Mouse (Mus musculus) limb, embryonic 11.5 days (tissue): ENCODE results near the gene Olfr65. TPM values are rescaled to one million over a fixed set of nuclear protein-coding genes. Genes with fewer than 3 reads are reported as not detected.

Source experiments
- ATAC-seq: fragments of 200-750 bp; cut with Nextera tagmentation; 2 replicates; pipeline ENCODE4 v1.8.0; 2017; ENCODE audit warnings: low read depth; ENCODE audit not compliant: insufficient number of reproducible peaks, low FRiP score, low TSS enrichment
- DNase-seq: peaks from one replicate; pipeline ENCODE4 v3.0.0-alpha.2; 2015; ENCODE audit warnings: low spot score
- H3K27ac ChIP-seq: fragments of 300-500 bp; sonication (generic); replicated peaks from 2 replicates; pipeline ENCODE4 v1.5.1; 2014; ENCODE audit warnings: low read depth, mild to moderate bottlenecking, low read length
- H3K27me3 ChIP-seq: fragments of 300-500 bp; sonication (generic); 2 replicates; pipeline ENCODE4 v1.6.1; 2014; ENCODE audit warnings: mild to moderate bottlenecking, low read length, mixed read lengths; ENCODE audit not compliant: control insufficient read depth, insufficient read depth
- H3K36me3 ChIP-seq: fragments of 300-500 bp; sonication (generic); 2 replicates; pipeline ENCODE4 v1.6.1; 2014; ENCODE audit warnings: mild to moderate bottlenecking, low read length, moderate library complexity, mixed read lengths; ENCODE audit not compliant: control insufficient read depth, insufficient read depth
- H3K4me1 ChIP-seq: fragments of 300-500 bp; sonication (generic); 2 replicates; pipeline ENCODE4 v1.6.1; 2014; ENCODE audit warnings: low read length, mixed read lengths; ENCODE audit not compliant: control insufficient read depth, insufficient read depth
- H3K4me2 ChIP-seq: fragments of 300-500 bp; sonication (generic); 2 replicates; pipeline ENCODE4 v1.6.1; 2014; ENCODE audit warnings: low read depth, mild to moderate bottlenecking, moderate library complexity; ENCODE audit not compliant: severe bottlenecking
- H3K4me3 ChIP-seq: fragments of 300-500 bp; sonication (generic); 2 replicates; pipeline ENCODE4 v1.5.1; 2014; ENCODE audit warnings: low read depth, low read length
- H3K9ac ChIP-seq: fragments of 300-500 bp; sonication (generic); 2 replicates; pipeline ENCODE4 v1.6.1; 2014; ENCODE audit warnings: mild to moderate bottlenecking, low read length
- H3K9me3 ChIP-seq: fragments of 300-500 bp; sonication (generic); 2 replicates; pipeline ENCODE4 v1.6.1; 2016; ENCODE audit warnings: low read length; ENCODE audit not compliant: control insufficient read depth
- WGBS: fragments of 180-500 bp; shearing (Covaris S2); extraction: QIAGEN DNeasy Blood & Tissue Kit; methylation state at CpG from one replicate; pipeline ENCODE4 v1.1.7; 2014; 5-methylcytosine and 5-hydroxymethylcytosine counted together
- polyA plus RNA-seq: library from polyadenylated mRNA; unstranded; fragments of >200 nt; fragmentation: Nextera tagmentation; extraction: Ambion mirVana; gene quantifications from 2 replicates; pipeline ENCODE4 v1.2.1, GENCODE M21; 2014

Olfr65 gene
- polyA plus RNA-seq = not detected in 2 replicates

DNA sequence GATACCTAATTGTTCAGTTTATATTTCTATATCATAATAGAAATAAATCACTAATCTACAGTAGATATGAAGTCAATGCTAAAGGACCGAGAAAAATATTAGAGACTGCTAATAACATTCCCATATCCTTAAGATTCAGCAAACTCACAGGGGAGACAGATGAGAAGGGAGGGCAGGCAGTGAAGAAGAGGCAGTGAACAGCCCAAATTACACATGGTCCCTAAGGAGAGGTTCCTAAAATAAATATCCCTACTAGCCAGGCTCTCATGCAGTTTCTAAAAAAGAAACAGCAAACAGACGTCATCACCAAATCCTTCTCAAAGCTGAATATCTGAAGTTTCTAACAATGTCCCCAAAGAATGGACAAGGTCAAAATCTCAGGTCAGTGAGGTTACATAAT lies at the start of gene Olfr65:
Gene Olfr65 (plus strand): TSS at position 301 of the 400 bp plus-strand sequence.
- no peak for ATAC-seq
- H3K27me3 ChIP-seq = no peaks in the 10 kb centered on the region
- H3K4me2 ChIP-seq = no peak within 1 kb of the TSS
- no peaks in the 10 kb centered on the region for H3K9me3 ChIP-seq
- 87% methylated on average over 2 of the region's 2 CpGs for WGBS
- no peak within 1 kb of the TSS for H3K27ac ChIP-seq
- no peak within 1 kb of the TSS for H3K4me3 ChIP-seq
- DNase-seq = no peak
- H3K36me3 ChIP-seq = no peaks in the 10 kb centered on the region
- no peak within 1 kb of the TSS for H3K9ac ChIP-seq
- H3K4me1 ChIP-seq = no peaks in the 10 kb centered on the region

DNA sequence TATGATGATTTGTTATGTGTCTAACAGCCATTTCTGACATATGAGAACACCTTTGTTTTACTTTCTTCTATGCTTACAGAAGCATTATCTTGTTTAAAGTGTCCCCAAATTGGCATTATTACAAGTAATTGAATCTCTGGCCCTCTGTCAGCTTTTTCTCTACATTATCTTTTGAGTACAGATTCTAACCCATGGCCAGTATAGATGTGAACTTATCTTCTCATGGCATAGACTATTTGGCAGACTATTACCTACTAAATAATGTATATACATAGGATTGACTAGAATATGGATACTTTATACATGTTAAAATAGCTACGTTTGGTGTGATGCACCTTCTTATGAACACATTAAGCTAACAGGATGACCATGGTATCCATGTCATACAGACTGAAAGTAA lies 48.6 kb upstream of the Olfr65 start:
- Histone ChIP-seq H3K27me3 (no peaks in the 10 kb centered on the region), H3K4me3 (no peak overlapping the region), H3K27ac (no peak overlapping the region), H3K4me1 (no peaks in the 10 kb centered on the region), H3K4me2 (no peak overlapping the region), H3K9me3 (no peaks in the 10 kb centered on the region), H3K36me3 (no peaks in the 10 kb centered on the region), H3K9ac (no peak overlapping the region)
- ATAC-seq (no peak), DNase-seq (no peak)
- WGBS = 79% methylated on average over 1 of the region's 1 CpGs

DNA sequence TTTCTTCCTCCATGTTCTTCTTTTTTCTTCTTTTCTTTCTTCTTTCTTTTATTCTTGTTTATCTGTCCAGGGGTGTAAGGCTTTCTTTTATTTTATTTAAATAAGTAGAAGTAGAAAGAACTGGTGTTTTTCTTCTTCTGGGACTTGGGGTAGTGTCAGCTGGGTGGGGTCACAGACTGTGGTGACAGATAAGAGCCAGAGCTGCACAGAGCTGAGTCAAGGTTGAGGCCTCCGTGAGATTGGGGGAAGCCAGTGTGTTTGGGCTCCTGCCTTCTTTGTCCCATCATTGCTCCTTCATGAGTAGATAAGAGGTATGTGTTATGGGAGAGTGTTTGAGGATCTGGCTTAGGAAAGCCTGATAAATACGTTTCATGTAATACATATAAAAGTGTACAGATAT lies 44.2 kb upstream of the Olfr65 start:
- no peak for DNase-seq
- WGBS = 73% methylated on average over 2 of the region's 2 CpGs
- H3K4me2 ChIP-seq = no peak overlapping the region
- no peaks in the 10 kb centered on the region for H3K9me3 ChIP-seq
- H3K27me3 ChIP-seq = no peaks in the 10 kb centered on the region
- H3K4me3 ChIP-seq = no peak overlapping the region
- H3K9ac ChIP-seq = no peak overlapping the region
- no peaks in the 10 kb centered on the region for H3K4me1 ChIP-seq
- H3K27ac ChIP-seq = no peak overlapping the region
- no peaks in the 10 kb centered on the region for H3K36me3 ChIP-seq
- ATAC-seq = no peak

GRCm38 (mm10) chr7:103860855-103861254 lies 42.4 kb upstream of the Olfr65 start:
- Histone ChIP-seq H3K36me3 (no peaks in the 10 kb centered on the region), H3K4me1 (no peaks in the 10 kb centered on the region), H3K9ac (no peak overlapping the region), H3K27me3 (no peaks in the 10 kb centered on the region), H3K4me2 (no peak overlapping the region), H3K9me3 (no peaks in the 10 kb centered on the region), H3K4me3 (no peak overlapping the region), H3K27ac (no peak overlapping the region)
- WGBS = 59% methylated on average over 1 of the region's 1 CpGs
- DNase-seq (peak; percentile 30), ATAC-seq (no peak)

- H3K4me2 ChIP-seq = no peak overlapping the region
- no peak overlapping the region for H3K27ac ChIP-seq
- DNase-seq (no peak), ATAC-seq (no peak)
- H3K9ac ChIP-seq = no peak overlapping the region
- 92% methylated on average over 3 of the region's 3 CpGs for WGBS
- no peaks in the 10 kb centered on the region for H3K27me3 ChIP-seq
- no peak overlapping the region for H3K4me3 ChIP-seq
- no peaks in the 10 kb centered on the region for H3K36me3 ChIP-seq
- no peaks in the 10 kb centered on the region for H3K9me3 ChIP-seq
- H3K4me1 ChIP-seq = no peaks in the 10 kb centered on the region
These were observed 41.8 kb upstream of the Olfr65 start for GRCm38 (mm10) chr7:103861531-103861930.

DNA sequence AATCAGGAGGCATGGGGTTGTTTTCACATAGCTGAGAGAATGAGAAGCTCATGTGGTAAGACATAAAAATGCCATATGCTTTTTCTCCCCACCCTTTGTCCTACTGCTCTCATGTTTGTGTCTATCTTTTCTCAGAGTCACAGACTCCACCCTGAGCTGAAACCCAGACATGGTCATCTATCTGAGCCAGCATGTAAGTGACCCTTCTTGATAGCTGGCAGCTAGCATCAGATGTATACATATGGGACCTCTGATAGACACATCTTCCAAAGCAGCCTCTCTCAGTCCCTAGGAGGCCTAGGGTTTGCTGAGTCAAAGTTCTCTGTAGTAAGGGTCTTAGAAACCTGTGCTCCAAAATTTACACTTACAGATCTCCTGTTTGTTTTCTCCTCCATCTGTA lies 37.6 kb upstream of the Olfr65 start:
- H3K9me3 ChIP-seq = no peaks in the 10 kb centered on the region
- no peak overlapping the region for H3K4me2 ChIP-seq
- no peaks in the 10 kb centered on the region for H3K36me3 ChIP-seq
- DNase-seq = no peak
- no peaks in the 10 kb centered on the region for H3K27me3 ChIP-seq
- no peak overlapping the region for H3K9ac ChIP-seq
- no peaks in the 10 kb centered on the region for H3K4me1 ChIP-seq
- no peak overlapping the region for H3K27ac ChIP-seq
- H3K4me3 ChIP-seq = no peak overlapping the region
- no peak for ATAC-seq

GRCm38 (mm10) chr7:103870667-103871066 lies 32.6 kb upstream of the Olfr65 start:
- H3K4me1 ChIP-seq = no peaks in the 10 kb centered on the region
- H3K36me3 ChIP-seq = no peaks in the 10 kb centered on the region
- H3K27ac ChIP-seq = no peak overlapping the region
- ATAC-seq (0 out of 2 replicates have a peak, but pooled peaks have one; percentile 31), DNase-seq (no peak)
- no peaks in the 10 kb centered on the region for H3K9me3 ChIP-seq
- no peak overlapping the region for H3K4me2 ChIP-seq
- H3K9ac ChIP-seq = no peak overlapping the region
- no peaks in the 10 kb centered on the region for H3K27me3 ChIP-seq
- no peak overlapping the region for H3K4me3 ChIP-seq

DNA sequence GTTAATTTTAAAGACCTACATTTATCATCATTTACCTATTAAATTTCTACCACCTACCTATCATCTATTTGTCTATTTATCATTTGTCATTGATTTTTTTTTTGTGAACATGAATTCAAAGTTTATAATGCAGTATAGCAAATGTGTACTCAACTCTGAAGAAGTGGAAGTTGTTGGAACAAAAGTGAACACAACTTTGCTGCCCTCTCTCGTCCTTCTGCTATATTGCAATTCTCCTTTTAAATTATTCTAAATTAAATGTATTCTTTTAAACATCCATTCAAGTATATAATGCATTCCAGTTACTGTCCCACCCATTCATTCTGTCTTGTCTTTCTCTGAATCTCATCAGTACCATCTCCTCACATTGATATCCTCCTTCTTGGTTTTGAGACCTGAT lies 30.2 kb upstream of the Olfr65 start:
- ATAC-seq = no peak
- Histone ChIP-seq H3K9ac (no peak overlapping the region), H3K9me3 (no peaks in the 10 kb centered on the region), H3K4me1 (no peaks in the 10 kb centered on the region), H3K36me3 (no peaks in the 10 kb centered on the region), H3K27me3 (no peaks in the 10 kb centered on the region), H3K4me2 (no peak overlapping the region), H3K27ac (no peak overlapping the region), H3K4me3 (no peak overlapping the region)
- DNase-seq = no peak
- whole genome bisulfite sequencing = 15% methylated on average over 1 of the region's 1 CpGs

GRCm38 (mm10) chr7:103874451-103874850 lies 28.8 kb upstream of the Olfr65 start:
- no peak for ATAC-seq
- Histone ChIP-seq H3K4me3 (no peak overlapping the region), H3K9ac (no peak overlapping the region), H3K9me3 (no peaks in the 10 kb centered on the region), H3K27ac (no peak overlapping the region), H3K27me3 (no peaks in the 10 kb centered on the region), H3K4me2 (no peak overlapping the region), H3K36me3 (no peaks in the 10 kb centered on the region), H3K4me1 (no peaks in the 10 kb centered on the region)
- 46% methylated on average over 5 of the region's 5 CpGs for WGBS
- no peak for DNase-seq
